Comparison of ENCODE assay signal across 22 mouse cellular contexts in the genomic region with DNA sequence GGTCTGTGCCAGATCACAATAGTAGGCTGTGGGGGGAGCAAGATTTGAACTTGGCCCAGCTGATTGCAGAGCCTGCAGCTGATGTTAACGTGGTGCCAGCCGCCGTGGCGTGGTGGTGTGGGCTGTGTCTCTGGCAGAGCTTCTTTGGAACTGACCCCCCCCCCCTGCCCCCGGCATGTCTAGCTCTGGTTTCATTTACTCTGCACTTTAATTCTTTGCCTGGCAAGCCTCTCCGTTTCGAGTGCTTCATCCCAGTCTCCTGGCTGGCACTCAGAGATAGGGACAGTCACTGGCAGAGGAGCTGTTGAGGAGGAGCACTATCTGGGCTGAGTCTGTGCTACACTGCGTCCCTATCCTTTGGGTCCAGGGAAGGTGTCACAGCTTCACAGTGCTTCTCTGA.
DNase-seq lines count a peak whose midpoint lies in the region; ATAC-seq and TF ChIP-seq lines count a peak whose summit lies in the region.
"Had no signal": no experiment of that assay in that cellular context is flagged by ENCODE, and none has a peak within 500 bp of the region (broad histone marks: within the 10 kb centered on the region; RNA-seq: fewer than 3 reads in every experiment).

No protein-coding gene starts in this region.

- WGBS in neural tube, embryonic 15.5 days = 69% methylated on average over 8 of the region's 8 CpGs

- H3K4me2 ChIP-seq in neural tube, embryonic 15.5 days = no peak overlapping the region
- H3K4me2 ChIP-seq: heart, embryonic 13.5 days had no signal

- no peak overlapping the region for H3K27ac ChIP-seq in gastrocnemius, adult 2 months
- H3K27ac ChIP-seq in neural tube, embryonic 15.5 days (replicated peaks) = peak overlapping the region; percentile 30; the same call in 1 of the 2 replicates
- H3K27ac ChIP-seq: forebrain, embryonic 10.5 days; heart, embryonic 13.5 days had no signal

- peaks cover 43% of the 10 kb centered on the region for H3K4me1 ChIP-seq in neural tube, embryonic 15.5 days

- H3K4me3 ChIP-seq in gastrocnemius, adult 2 months = no peak overlapping the region
- H3K4me3 ChIP-seq in neural tube, embryonic 15.5 days (replicated peaks) = no peak overlapping the region
- H3K4me3 ChIP-seq: embryonic facial prominence, embryonic 15.5 days; erythroblast, embryonic 14.5 days; forebrain, embryonic 10.5 days; heart, embryonic 13.5 days had no signal

- intact Hi-C loops in left cerebral cortex, postnatal 4 days (cut with DNase I) = no loop called here
- intact Hi-C loops in gastrocnemius, adult 2 months (cut with DNase I) = no loop called here

- no peak for ATAC-seq in neural tube, embryonic 15.5 days (ENCODE audit: low FRiP score)
- ATAC-seq: activated CD4-positive, CD25-positive, alpha-beta regulatory T cell, adult 4 months; forebrain, embryonic 14.5 days; hindbrain, embryonic 16.5 days; Patski had no signal

- H3K36me3 ChIP-seq in neural tube, embryonic 15.5 days = no peaks in the 10 kb centered on the region
- H3K36me3 ChIP-seq: embryonic facial prominence, embryonic 15.5 days; forebrain, embryonic 10.5 days; heart, embryonic 13.5 days had no signal

- no peaks in the 10 kb centered on the region for H3K9me3 ChIP-seq in neural tube, embryonic 15.5 days (replicated peaks)
- H3K9me3 ChIP-seq: embryonic facial prominence, embryonic 15.5 days; forebrain, embryonic 10.5 days; heart, embryonic 13.5 days had no signal

- no peak overlapping the region for H3K9ac ChIP-seq in neural tube, embryonic 15.5 days (replicated peaks)
- H3K9ac ChIP-seq: embryonic facial prominence, embryonic 15.5 days; heart, embryonic 13.5 days had no signal

- DNase-seq in gastrocnemius, adult 18-20 months (ENCODE audit: low spot score) = peak; percentile 39
- DNase-seq in gastrocnemius, postnatal 4 days (ENCODE audit: low spot score in 2 of 2) = no peak
- peak; percentile 43 for DNase-seq in left cerebral cortex, postnatal 4 days
- no peak for DNase-seq in left cerebral cortex, adult 11 months (ENCODE audit: low spot score)
- DNase-seq in gastrocnemius, adult 2 months = peak; percentile 59
- no peak for DNase-seq in layer of hippocampus, adult 11-12 months (ENCODE audit: low spot score)
- no peak for DNase-seq in c-Kit-positive CD71-positive TER-119-positive erythroid progenitor cells, embryonic 14.5 days (ENCODE audit: low spot score)
- DNase-seq: adrenal gland, postnatal 25 days; cerebellum, adult 11-12 months; cerebellum, adult 9-11 months; embryo, embryonic 11 days; heart, postnatal 36 days; kidney, adult 11 months had no signal

- TF ChIP-seq CTCF in gastrocnemius, adult 2 months (IDR thresholded peaks at IDR 0.05) = no peak

- no peaks in the 10 kb centered on the region; the same call in 1 of the 2 replicates for H3K27me3 ChIP-seq in neural tube, embryonic 15.5 days (replicated peaks)
- H3K27me3 ChIP-seq: embryonic facial prominence, embryonic 15.5 days; heart, embryonic 13.5 days had no signal

Comparison
In these comparisons a context has a peak if more than half of its experiments do, and no peak if none do; other contexts are left out.
1. DNase-seq: peak in gastrocnemius, adult 18-20 months (single experiment), left cerebral cortex, postnatal 4 days (single experiment) and gastrocnemius, adult 2 months (single experiment); none in gastrocnemius, postnatal 4 days (0 of 2), left cerebral cortex, adult 11 months (single experiment), layer of hippocampus, adult 11-12 months (single experiment) and c-Kit-positive CD71-positive TER-119-positive erythroid progenitor cells, embryonic 14.5 days (single experiment).